Mouse (Mus musculus) ES-E14 (cell line): ENCODE results near the gene B230104I21Rik. TPM values are rescaled to one million over a fixed set of nuclear protein-coding genes. Genes with fewer than 3 reads are reported as not detected.

Experiments
- DNase-seq: peaks from one replicate; pipeline ENCODE4 v3.0.0-alpha.2; 2013; ENCODE audit warnings: low read depth, low spot score
- H3K27ac ChIP-seq: 2 replicates; pipeline ENCODE4 v1.5.1; 2012; ENCODE audit warnings: low read depth, mild to moderate bottlenecking, low read length, moderate library complexity, mixed read lengths; ENCODE audit not compliant: poor library complexity, insufficient read depth, severe bottlenecking
- H3K36me3 ChIP-seq: 2 replicates; pipeline ENCODE4 v1.6.1; 2012; ENCODE audit warnings: mild to moderate bottlenecking, low read length, moderate library complexity, mixed read lengths; ENCODE audit not compliant: control insufficient read depth, poor library complexity, insufficient read depth, severe bottlenecking
- H3K4me1 ChIP-seq, 2 experiments: fragments of 150-350 bp in 1 of 2; sonication (generic) in 1 of 2; 2 replicates each; pipeline ENCODE4 v1.6.1; 2012; ENCODE audit warnings: low read length in 2 of 2, mild to moderate bottlenecking in 1 of 2, mixed read lengths in 1 of 2; ENCODE audit not compliant: control insufficient read depth in 2 of 2, insufficient read depth in 2 of 2, poor library complexity in 1 of 2
- H3K4me3 ChIP-seq, 2 experiments: fragments of 150-350 bp in 1 of 2; sonication (generic) in 1 of 2; 2 replicates each; pipeline ENCODE4 v1.5.1; 2012; ENCODE audit warnings: low read length in 2 of 2, low read depth in 1 of 2, mild to moderate bottlenecking in 1 of 2, mixed read lengths in 1 of 2; ENCODE audit not compliant: insufficient read depth in 1 of 2, poor library complexity in 1 of 2, severe bottlenecking in 1 of 2
- H3K9ac ChIP-seq: 2 replicates; pipeline ENCODE4 v1.6.1; 2012; ENCODE audit warnings: low read depth, mild to moderate bottlenecking, low read length, mixed read lengths; ENCODE audit not compliant: poor library complexity, insufficient read depth, severe bottlenecking
- H3K9me3 ChIP-seq: fragments of 150-350 bp; sonication (generic); 2 replicates; pipeline ENCODE4 v1.6.1; 2012; ENCODE audit warnings: low read depth, mild to moderate bottlenecking, low read length; ENCODE audit not compliant: control insufficient read depth, insufficient read depth
- CHD2 ChIP-seq: IDR thresholded peaks from 2 replicates; pipeline ENCODE4 v1.6.1; 2014; ENCODE audit warnings: mild to moderate bottlenecking, low read depth, low read length, inconsistent platforms
- HCFC1 ChIP-seq: IDR thresholded peaks from 2 replicates; pipeline ENCODE4 v1.6.1; 2012; ENCODE audit warnings: low read length, inconsistent platforms, borderline replicate concordance; ENCODE audit not compliant: insufficient read depth
- MAFK ChIP-seq: IDR thresholded peaks from 2 replicates; pipeline ENCODE4 v1.6.1; 2014; ENCODE audit warnings: mild to moderate bottlenecking, low read depth, low read length, inconsistent platforms; ENCODE audit not compliant: insufficient read depth
- ZC3H11A ChIP-seq: IDR thresholded peaks from 2 replicates; pipeline ENCODE4 v1.6.1; 2012; ENCODE audit warnings: low read depth, mild to moderate bottlenecking, inconsistent platforms, low read length, borderline replicate concordance
- ZNF384 ChIP-seq: IDR thresholded peaks from 2 replicates; pipeline ENCODE4 v1.6.1; 2012; ENCODE audit warnings: low read depth, low read length, inconsistent platforms
- in situ Hi-C, 2 experiments: fragments of 600-800 bp; cut with MboI; formaldehyde crosslinking; loops; one replicate each; pipeline ENCODE4 v1.15.1; 2025; ENCODE audit warnings: low sequenced_read_pairs in 2 of 2, inconsistent platforms in 1 of 2; ENCODE audit not compliant: unreplicated experiment in 2 of 2
- total RNA-seq: library from RNA; depleted of rRNA; stranded (reverse); fragments of 300-350 nt; gene quantifications from 2 replicates; pipeline ENCODE4 v1.2.3, GENCODE M21; 2012

The B230104I21Rik gene
- total RNA-seq, 1 experiment: not detected

GRCm38 (mm10) chr4:154328431-154328830 is 7.5 kb upstream of the B230104I21Rik start:
- Histone ChIP-seq H3K27ac (no peak overlapping the region), H3K36me3 (no peaks in the 10 kb centered on the region), H3K4me1 (peaks cover 0 to 7% of the 10 kb centered on the region in 2 experiments; a peak in 1 of 4 replicates), H3K9me3 (no peaks in the 10 kb centered on the region), H3K4me3 (peak overlapping the region in 1 of 2 experiments; percentile 6; a peak in 2 of 4 replicates), H3K9ac (no peak overlapping the region)
- no peak for DNase-seq
- TF ChIP-seq HCFC1 (no peak), ZC3H11A (no peak), MAFK (no peak), CHD2 (no peak), ZNF384 (no peak)
- in situ Hi-C loops: no loop called here

GRCm38 (mm10) chr4:154328836-154329235 is 7.1 kb upstream of the B230104I21Rik start:
- Histone ChIP-seq H3K27ac (no peak overlapping the region), H3K4me3 (peak overlapping the region in 1 of 2 experiments; percentile 6; a peak in 1 of 4 replicates), H3K9me3 (no peaks in the 10 kb centered on the region), H3K36me3 (no peaks in the 10 kb centered on the region), H3K9ac (no peak overlapping the region), H3K4me1 (peaks cover 0 to 7% of the 10 kb centered on the region in 2 experiments; a peak in 1 of 4 replicates)
- peak; percentile 69; the same call in 1 of the 2 replicates for TF ChIP-seq ZC3H11A
- no peak for TF ChIP-seq MAFK
- in situ Hi-C loops: no loop called here
- peak; percentile 81 for DNase-seq

- TF ChIP-seq HCFC1 (no peak), CHD2 (no peak), ZC3H11A (no peak), MAFK (no peak), ZNF384 (no peak)
- in situ Hi-C loops: no loop called here
Measured at GRCm38 (mm10) chr4:154330001-154330400, 5.9 kb upstream of the B230104I21Rik start.

GRCm38 (mm10) chr4:154331271-154331670 is 4.7 kb upstream of the B230104I21Rik start:
- H3K9me3 ChIP-seq: no peaks in the 10 kb centered on the region
- peaks cover 4 to 11% of the 10 kb centered on the region in 2 experiments; a peak in 1 of 4 replicates for H3K4me1 ChIP-seq
- TF ChIP-seq HCFC1 (no peak), CHD2 (no peak), ZNF384 (no peak), MAFK (no peak), ZC3H11A (no peak)
- DNase-seq: no peak
- no peak overlapping the region for H3K9ac ChIP-seq
- no peak overlapping the region for H3K27ac ChIP-seq
- H3K36me3 ChIP-seq: no peaks in the 10 kb centered on the region
- in situ Hi-C loops: no loop called here
- no peak overlapping the region for H3K4me3 ChIP-seq

More at GRCm38 (mm10) chr4:154330001-154330400, 5.9 kb upstream of the B230104I21Rik start:
- Histone ChIP-seq H3K4me3 (no peak overlapping the region), H3K9me3 (no peaks in the 10 kb centered on the region), H3K36me3 (no peaks in the 10 kb centered on the region), H3K4me1 (peaks cover 2 to 10% of the 10 kb centered on the region in 2 experiments; a peak in 1 of 4 replicates), H3K9ac (no peak overlapping the region), H3K27ac (no peak overlapping the region)
- no peak for DNase-seq

- no peak overlapping the region for H3K27ac ChIP-seq
Measured at GRCm38 (mm10) chr4:154333300-154333699, 2.6 kb upstream of the B230104I21Rik start.

More at GRCm38 (mm10) chr4:154333300-154333699, 2.6 kb upstream of the B230104I21Rik start:
- Histone ChIP-seq H3K9ac (no peak overlapping the region), H3K9me3 (no peaks in the 10 kb centered on the region), H3K36me3 (no peaks in the 10 kb centered on the region), H3K4me1 (peaks cover 4 to 12% of the 10 kb centered on the region in 2 experiments; a peak in 1 of 4 replicates), H3K4me3 (no peak overlapping the region)
- no peak for DNase-seq
- in situ Hi-C loops: no loop called here
- no peak for TF ChIP-seq HCFC1
- TF ChIP-seq MAFK: no peak
- no peak for TF ChIP-seq ZC3H11A
- no peak for TF ChIP-seq ZNF384
- no peak for TF ChIP-seq CHD2
